Mouse (Mus musculus): ENCODE results near the gene Lrig2.

DNA sequence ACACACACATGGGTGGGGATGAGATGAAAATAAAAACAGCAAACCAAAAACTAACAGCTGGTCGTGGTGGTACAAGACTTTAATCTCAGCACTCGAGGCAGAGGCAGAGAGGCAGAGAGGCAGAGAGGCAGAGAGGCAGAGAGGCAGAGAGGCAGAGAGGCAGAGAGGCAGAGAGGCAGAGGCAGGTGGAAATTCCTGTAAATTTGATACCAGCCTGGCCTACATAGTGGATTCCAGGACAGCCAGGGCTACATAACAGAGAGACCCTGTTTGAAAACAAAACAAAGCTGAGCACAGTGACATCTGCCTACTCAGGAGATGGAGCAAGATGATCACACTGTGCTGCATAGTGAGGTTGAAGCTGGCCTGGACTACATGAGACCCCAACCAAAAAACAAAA lies 64.5 kb downstream of the Lrig2 start:
- TF ChIP-seq CTCF (IDR thresholded peaks at IDR 0.05; ENCODE audit: control insufficient read depth, insufficient read depth, insufficient read length): no peak
- no peak for TF ChIP-seq USF1 (IDR thresholded peaks at IDR 0.05; ENCODE audit: low read depth)
- TF ChIP-seq FOSL1 (IDR thresholded peaks at IDR 0.05; ENCODE audit: insufficient read depth, low read length, poor library complexity, severe bottlenecking): no peak
- TF ChIP-seq MAX (IDR thresholded peaks at IDR 0.05): no peak
- TF ChIP-seq MYOG (IDR thresholded peaks at IDR 0.05; ENCODE audit: control insufficient read depth, extremely low read depth, insufficient read length): no peak
- no peak for TF ChIP-seq CEBPB (IDR thresholded peaks at IDR 0.05; ENCODE audit: low read depth)

Data from C2C12 (cell line).